Mouse (Mus musculus) forebrain, embryonic 14.5 days (tissue): Measurements from ENCODE around the gene Dlx3. TPM values are rescaled to one million over a fixed set of nuclear protein-coding genes. Genes with fewer than 3 reads are reported as not detected.

ENCODE experiments used
- ATAC-seq: fragments of 200-750 bp; cut with Nextera tagmentation; 2 replicates; pipeline ENCODE4 v1.8.0; 2017; ENCODE audit warnings: mild to moderate bottlenecking, moderate library complexity
- DNase-seq: peaks from one replicate; pipeline ENCODE4 v3.0.0-alpha.2; 2015; ENCODE audit warnings: low spot score
- H3K27ac ChIP-seq: fragments of 300-500 bp; sonication (generic); 2 replicates; pipeline ENCODE4 v1.5.1; 2014; ENCODE audit warnings: low read depth, mild to moderate bottlenecking, control low read depth, low read length, moderate library complexity
- H3K27me3 ChIP-seq: fragments of 300-500 bp; sonication (generic); replicated peaks from 2 replicates; pipeline ENCODE4 v1.6.1; 2014; ENCODE audit warnings: low read length, control low read depth, mixed read lengths; ENCODE audit not compliant: control insufficient read depth, insufficient read depth
- H3K36me3 ChIP-seq: fragments of 300-500 bp; sonication (generic); 2 replicates; pipeline ENCODE4 v1.6.1; 2014; ENCODE audit warnings: low read length, control low read depth; ENCODE audit not compliant: control insufficient read depth, insufficient read depth
- H3K4me1 ChIP-seq: fragments of 300-500 bp; sonication (generic); 2 replicates; pipeline ENCODE4 v1.6.1; 2014; ENCODE audit warnings: antibody characterized with exemption, low read length, control low read depth; ENCODE audit not compliant: control insufficient read depth, insufficient read depth
- H3K4me2 ChIP-seq: fragments of 300-500 bp; sonication (generic); 2 replicates; pipeline ENCODE4 v1.6.1; 2014; ENCODE audit warnings: mild to moderate bottlenecking, control low read depth, low read length
- H3K4me3 ChIP-seq: fragments of 300-500 bp; sonication (generic); 2 replicates; pipeline ENCODE4 v1.5.1; 2014; ENCODE audit warnings: low read depth, low read length, control low read depth
- H3K9ac ChIP-seq: fragments of 300-500 bp; sonication (generic); 2 replicates; pipeline ENCODE4 v1.6.1; 2014; ENCODE audit warnings: mild to moderate bottlenecking, low read length, control low read depth, moderate library complexity
- H3K9me3 ChIP-seq: fragments of 300-500 bp; sonication (generic); replicated peaks from 2 replicates; pipeline ENCODE4 v1.6.1; 2016; ENCODE audit warnings: low read length, control low read depth, mixed read lengths; ENCODE audit not compliant: control insufficient read depth
- WGBS: fragments of 180-500 bp; shearing (Covaris S2); extraction: QIAGEN DNeasy Blood & Tissue Kit; methylation state at CpG from one replicate; pipeline ENCODE4 v1.1.7; 2014; 5-methylcytosine and 5-hydroxymethylcytosine counted together
- polyA plus RNA-seq: library from polyadenylated mRNA; unstranded; fragments of >200 nt; fragmentation: Nextera tagmentation; extraction: Ambion mirVana; gene quantifications from 2 replicates; pipeline ENCODE4 v1.2.1, GENCODE M21; 2014

The Dlx3 gene
- polyA plus RNA-seq, 1 experiment from 2014 or later: not detected

DNA sequence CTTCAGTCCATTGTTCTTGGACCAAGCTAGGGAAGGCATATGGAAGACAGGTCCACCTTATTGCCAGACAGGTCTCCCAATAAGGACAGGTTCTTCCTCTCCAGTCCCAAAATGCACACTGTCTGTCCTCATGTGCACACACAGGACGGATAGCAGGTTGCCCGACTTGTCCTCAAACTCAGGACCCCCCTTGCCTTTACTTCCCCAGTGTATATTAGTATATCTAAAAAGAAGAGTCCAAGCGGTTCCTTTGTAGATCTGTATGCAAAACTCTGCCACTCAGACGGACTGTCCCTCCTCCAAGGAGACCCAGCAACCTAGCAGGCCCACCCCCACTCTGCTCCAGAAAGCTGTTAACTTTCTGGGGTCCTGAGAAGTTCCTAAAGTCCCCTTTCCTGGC lies 23.7 kb downstream of the Dlx3 start:
- Histone ChIP-seq H3K9ac (no peak overlapping the region), H3K27ac (no peak overlapping the region), H3K36me3 (no peaks in the 10 kb centered on the region), H3K27me3 (peaks cover 98% of the 10 kb centered on the region), H3K9me3 (no peaks in the 10 kb centered on the region), H3K4me1 (peaks cover 9% of the 10 kb centered on the region), H3K4me2 (no peak overlapping the region), H3K4me3 (no peak overlapping the region)
- ATAC-seq (no peak), DNase-seq (no peak)
- WGBS: 0% methylated on average over 4 of the region's 4 CpGs

DNA sequence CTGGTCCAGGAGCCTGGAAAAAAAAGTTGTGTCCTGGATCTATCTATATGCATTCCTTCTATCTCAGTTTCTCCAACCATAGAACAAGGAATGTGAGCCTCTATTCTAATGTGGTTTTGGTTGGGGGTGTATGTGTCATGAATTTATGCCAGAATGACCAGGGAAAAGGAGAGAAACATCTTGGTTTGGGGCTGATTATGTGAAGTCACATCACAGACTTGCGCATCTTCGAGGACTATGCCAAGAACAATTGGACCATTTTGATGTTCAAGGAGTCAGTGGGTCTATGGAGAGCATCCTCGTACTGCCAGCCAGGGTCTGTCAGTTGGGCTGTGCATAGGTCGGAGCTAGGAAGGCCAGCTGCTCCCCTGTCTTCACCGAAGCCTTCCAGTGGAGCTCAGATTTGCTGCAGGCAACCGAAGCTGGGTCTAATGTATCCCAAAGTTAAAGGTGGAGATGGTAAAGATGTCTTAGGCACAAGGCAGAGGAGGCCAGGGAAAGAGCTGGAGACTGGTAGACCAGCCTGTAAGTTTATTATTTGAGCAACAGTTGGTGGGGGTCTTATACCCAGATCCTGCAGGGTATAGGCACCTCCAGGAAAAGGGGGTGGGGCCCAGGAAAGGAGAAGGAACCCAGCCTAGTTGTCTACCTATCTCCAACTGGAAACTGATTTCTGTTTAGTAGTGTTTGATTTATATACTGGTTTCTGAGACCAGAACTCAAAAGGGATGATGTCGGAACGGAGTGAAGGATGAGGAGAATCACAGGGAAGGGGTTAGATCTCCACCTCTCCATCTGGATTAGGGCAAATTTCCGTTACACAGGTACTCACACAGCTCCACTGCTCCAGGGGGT lies 24.4 kb downstream of the Dlx3 start:
- no peak overlapping the region for H3K27ac ChIP-seq
- no peaks in the 10 kb centered on the region for H3K36me3 ChIP-seq
- peaks cover 97% of the 10 kb centered on the region for H3K27me3 ChIP-seq
- no peak for DNase-seq
- H3K4me1 ChIP-seq: peaks cover 9% of the 10 kb centered on the region
- no peak for ATAC-seq
- no peak overlapping the region for H3K4me2 ChIP-seq
- H3K9ac ChIP-seq: no peak overlapping the region
- no peaks in the 10 kb centered on the region for H3K9me3 ChIP-seq
- H3K4me3 ChIP-seq: no peak overlapping the region
- 4% methylated on average over 9 of the region's 9 CpGs for WGBS

DNA sequence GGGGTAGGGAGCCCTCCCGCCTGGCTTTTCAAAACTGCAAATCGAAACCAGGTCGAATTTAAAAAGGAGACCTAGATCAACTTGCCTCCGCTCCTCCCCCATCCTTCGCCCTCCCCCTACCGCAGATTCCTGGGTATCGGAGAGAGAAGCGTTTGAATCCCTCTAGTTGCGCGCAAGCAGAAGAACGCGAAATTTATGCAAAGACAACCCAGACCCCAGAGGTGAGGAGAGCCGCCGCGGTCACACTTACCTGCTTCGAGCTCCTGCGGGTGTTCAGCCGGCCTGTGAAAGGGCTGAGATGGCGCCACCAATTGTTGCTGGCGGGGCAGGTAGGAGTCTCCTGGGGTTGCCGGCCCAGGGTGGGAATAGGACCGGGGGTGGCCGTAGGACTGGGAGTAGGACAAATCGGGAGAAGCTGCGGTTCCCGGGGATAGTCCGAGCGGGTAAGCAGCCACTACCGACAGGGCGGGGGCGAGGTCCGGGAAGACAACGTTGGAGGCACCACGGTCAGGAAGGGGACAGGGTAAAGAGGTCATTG lies 25.1 kb downstream of the Dlx3 start:
- Histone ChIP-seq H3K4me1 (peaks cover 9% of the 10 kb centered on the region), H3K4me3 (0 out of 2 replicates have a peak overlapping the region, but pooled peaks have one; percentile 30), H3K9ac (no peak overlapping the region), H3K27me3 (peaks cover 96% of the 10 kb centered on the region), H3K4me2 (peak overlapping the region; percentile 56; the same call in 1 of the 2 replicates), H3K9me3 (no peaks in the 10 kb centered on the region), H3K27ac (no peak overlapping the region), H3K36me3 (no peaks in the 10 kb centered on the region)
- DNase-seq (no peak), ATAC-seq (no peak)
- under 1% methylated on average over 34 of the region's 34 CpGs for WGBS

DNA sequence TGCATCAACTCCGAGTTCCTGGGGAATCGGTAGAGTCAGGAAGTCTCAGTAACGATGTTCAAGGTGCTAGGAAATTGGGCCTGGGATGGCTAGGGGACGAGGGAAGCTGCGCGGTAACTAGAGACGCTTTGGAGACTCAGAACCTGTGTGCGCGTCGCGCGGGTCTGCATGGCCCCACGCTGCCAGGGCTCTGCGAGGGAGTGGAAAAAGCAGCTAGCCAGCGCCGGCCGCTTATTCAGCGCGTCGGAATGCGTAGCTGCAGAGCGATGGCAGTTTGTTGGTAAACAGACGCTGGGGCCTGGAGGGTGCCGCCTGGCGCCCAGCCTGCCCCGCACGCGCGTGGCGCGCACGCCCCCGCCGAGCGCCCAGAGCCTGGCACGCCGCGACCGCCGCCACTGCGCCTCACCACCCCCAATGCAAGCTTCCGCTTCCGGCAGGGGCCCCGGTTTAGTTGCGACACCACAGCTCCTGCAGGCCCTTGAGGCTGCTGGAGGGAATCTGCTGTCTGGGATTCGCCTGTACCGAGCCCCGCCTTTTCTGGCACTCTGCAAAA lies 26.0 kb downstream of the Dlx3 start, which contains the start of gene Dlx4:
Gene Dlx4 (minus strand): TSS at position 413 of the 553 bp plus-strand sequence.
- Histone ChIP-seq H3K9ac (peak within 1 kb of the TSS; percentile 32; the same call in 1 of the 2 replicates), H3K27me3 (peaks cover 96% of the 10 kb centered on the region), H3K4me2 (peak within 1 kb of the TSS; percentile 56), H3K27ac (no peak within 1 kb of the TSS), H3K4me1 (peaks cover 9% of the 10 kb centered on the region), H3K36me3 (no peaks in the 10 kb centered on the region), H3K4me3 (peak within 1 kb of the TSS; percentile 30), H3K9me3 (no peaks in the 10 kb centered on the region)
- ATAC-seq: peak; percentile 34; the same call in 1 of the 2 replicates
- DNase-seq: peak; percentile 59
- WGBS: under 1% methylated on average over 48 of the region's 48 CpGs

DNA sequence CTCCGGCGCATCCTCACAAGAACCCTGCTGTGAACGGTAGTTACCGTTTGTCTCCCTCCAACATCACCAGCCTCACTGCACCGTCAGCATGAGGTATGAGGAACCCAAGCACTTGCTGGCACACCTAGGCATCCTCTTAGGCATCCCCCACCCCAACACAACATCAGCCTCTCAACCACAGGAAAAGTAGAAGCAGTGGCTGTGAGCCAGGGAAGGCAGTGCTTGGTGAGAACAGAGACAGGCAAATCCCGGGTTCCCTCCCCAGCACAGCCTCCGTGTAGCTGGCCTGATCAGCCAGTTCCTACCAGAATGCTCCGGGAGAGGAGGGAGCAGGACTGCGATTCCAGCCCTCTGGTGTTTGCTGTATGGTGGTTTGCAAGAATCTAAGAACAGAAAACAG lies 28.8 kb downstream of the Dlx3 start:
- no peaks in the 10 kb centered on the region for H3K36me3 ChIP-seq
- H3K4me2 ChIP-seq: no peak overlapping the region
- 2% methylated on average over 9 of the region's 9 CpGs for WGBS
- H3K27ac ChIP-seq: no peak overlapping the region
- peaks cover 9% of the 10 kb centered on the region for H3K4me1 ChIP-seq
- no peak for DNase-seq
- no peak for ATAC-seq
- no peaks in the 10 kb centered on the region for H3K9me3 ChIP-seq
- peaks cover 83% of the 10 kb centered on the region for H3K27me3 ChIP-seq
- H3K4me3 ChIP-seq: no peak overlapping the region
- H3K9ac ChIP-seq: no peak overlapping the region

DNA sequence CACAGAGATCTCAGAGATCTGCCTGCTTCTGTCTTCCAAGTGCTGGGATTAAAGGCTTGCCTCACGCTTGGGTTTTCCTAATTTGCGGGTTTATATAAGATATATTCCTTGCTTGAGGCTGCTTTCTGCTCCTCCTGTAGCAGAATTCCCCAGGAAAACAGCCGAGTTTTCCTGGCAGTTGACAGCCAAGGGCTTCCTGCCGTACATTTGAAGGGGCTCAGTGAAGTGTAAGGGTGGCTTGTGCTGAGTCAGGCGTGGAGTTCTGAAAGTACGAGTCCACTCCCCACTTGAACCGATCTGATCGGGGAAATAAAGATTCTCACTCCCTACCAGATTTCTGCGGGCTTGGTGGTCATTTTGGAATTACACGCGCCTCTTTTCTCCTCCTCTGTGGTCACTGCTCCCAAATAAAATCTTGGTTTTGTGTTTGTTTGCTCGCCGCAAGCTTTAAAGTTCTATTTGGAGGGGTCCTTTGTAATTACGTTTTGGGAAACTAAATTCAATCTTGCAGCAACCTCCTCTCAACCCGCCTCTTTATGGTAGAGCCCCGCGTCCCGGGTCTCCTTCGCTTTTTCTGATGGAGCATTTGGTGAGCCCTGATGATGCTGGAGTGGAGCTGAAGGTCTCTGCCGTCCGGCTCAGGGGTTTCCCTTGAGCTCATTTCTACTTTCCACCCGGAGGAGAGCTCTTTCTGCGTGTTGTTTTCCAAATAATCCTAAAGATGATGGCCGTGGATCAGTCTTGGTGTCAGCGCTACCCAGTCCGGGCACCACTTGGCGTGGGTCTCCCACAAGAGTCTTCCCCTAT lies 29.7 kb downstream of the Dlx3 start:
- Histone ChIP-seq H3K4me3 (no peak overlapping the region), H3K4me1 (peaks cover 9% of the 10 kb centered on the region), H3K36me3 (no peaks in the 10 kb centered on the region), H3K9me3 (no peaks in the 10 kb centered on the region), H3K27me3 (peaks cover 74% of the 10 kb centered on the region), H3K4me2 (no peak overlapping the region), H3K27ac (no peak overlapping the region), H3K9ac (no peak overlapping the region)
- DNase-seq (no peak), ATAC-seq (no peak)
- under 1% methylated on average over 27 of the region's 27 CpGs for WGBS

DNA sequence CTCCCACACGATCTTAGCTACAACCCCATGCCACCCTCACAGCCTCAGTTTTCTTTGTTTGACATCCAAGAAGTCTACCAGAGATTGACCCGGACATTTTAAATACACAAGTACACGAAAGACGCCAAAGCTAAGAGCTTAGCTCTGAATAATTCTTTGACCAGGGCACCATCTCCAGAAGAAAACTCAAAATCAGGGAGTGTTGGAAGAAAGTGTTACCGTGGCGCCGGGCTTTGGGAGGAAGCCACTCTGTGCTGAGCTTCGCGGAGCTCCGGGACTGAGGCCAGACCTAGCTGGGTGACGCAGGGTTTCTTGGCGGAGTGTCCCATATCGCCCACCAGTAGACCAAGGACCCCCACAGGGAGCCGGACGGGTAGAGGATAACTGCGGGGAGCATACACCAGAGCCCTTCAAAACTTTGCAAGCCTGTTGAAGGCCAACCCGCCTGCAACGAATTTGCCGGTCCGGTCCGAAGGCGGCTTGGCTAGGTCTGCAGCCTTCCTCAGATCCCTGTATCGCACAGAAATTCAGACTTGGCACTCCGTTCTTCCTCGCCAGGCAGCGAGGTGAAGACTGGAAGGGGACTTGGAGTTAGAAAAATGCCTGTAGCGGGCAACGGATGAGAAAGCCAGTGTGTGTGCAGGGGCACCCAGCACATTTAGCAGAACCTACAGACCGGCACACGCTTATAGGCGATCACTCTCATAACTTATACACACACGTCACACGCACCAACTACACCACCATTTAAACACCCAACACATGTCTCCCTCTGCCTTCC lies 30.5 kb downstream of the Dlx3 start:
- no peak for ATAC-seq
- no peak overlapping the region for H3K9ac ChIP-seq
- under 1% methylated on average over 33 of the region's 33 CpGs for WGBS
- H3K27ac ChIP-seq: no peak overlapping the region
- H3K27me3 ChIP-seq: peaks cover 67% of the 10 kb centered on the region
- no peaks in the 10 kb centered on the region for H3K9me3 ChIP-seq
- H3K4me3 ChIP-seq: no peak overlapping the region
- peaks cover 6% of the 10 kb centered on the region for H3K4me1 ChIP-seq
- H3K4me2 ChIP-seq: no peak overlapping the region
- no peak for DNase-seq
- no peaks in the 10 kb centered on the region for H3K36me3 ChIP-seq

DNA sequence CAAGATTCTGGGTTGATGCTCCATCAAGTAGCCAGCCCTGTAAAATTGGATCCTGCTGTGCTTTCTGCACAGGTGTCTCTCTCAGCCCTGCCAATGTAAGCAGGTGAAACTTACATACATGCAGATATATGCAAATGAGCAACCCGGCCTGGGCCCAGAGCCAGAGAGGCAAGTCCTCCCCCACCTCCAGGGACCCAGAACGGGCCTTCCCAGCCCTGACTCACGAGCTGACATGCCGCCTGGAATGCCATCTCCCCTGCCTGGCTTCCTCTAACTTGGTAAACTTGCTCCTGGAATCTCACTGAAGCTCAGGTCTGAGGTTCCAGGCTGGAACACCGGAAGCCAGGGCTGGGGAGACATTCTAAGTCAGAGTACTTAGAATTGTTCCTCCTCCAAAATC lies 33.2 kb downstream of the Dlx3 start:
- H3K36me3 ChIP-seq: no peaks in the 10 kb centered on the region
- no peak overlapping the region for H3K27ac ChIP-seq
- DNase-seq (no peak), ATAC-seq (no peak)
- H3K4me1 ChIP-seq: no peaks in the 10 kb centered on the region; the same call in 1 of the 2 replicates
- H3K9me3 ChIP-seq: no peaks in the 10 kb centered on the region
- peaks cover 41% of the 10 kb centered on the region for H3K27me3 ChIP-seq
- H3K4me3 ChIP-seq: no peak overlapping the region
- WGBS: 26% methylated on average over 5 of the region's 5 CpGs
- no peak overlapping the region for H3K9ac ChIP-seq
- no peak overlapping the region for H3K4me2 ChIP-seq
